Mouse (Mus musculus) bone marrow macrophage, adult 2 months (primary cell): ENCODE measurements at regions not wholly inside any gene's neighbourhood (a gene's known extent, or its start where the extent isn't known, plus 50 kb on each side); places are given as distances from the start of the nearest gene placed in this dataset.
"Not testable (repeated sequence)": the region's sequence is repeated elsewhere in the genome, so short reads cannot be mapped to it uniquely, and the experiment has no call there.

ENCODE experiments used
- CTCF ChIP-seq: IDR thresholded peaks from 2 replicates; pipeline ENCODE4 v1.5.1; 2012; ENCODE audit warnings: low read depth, mild to moderate bottlenecking, low read length, moderate library complexity
- POLR2A ChIP-seq: IDR thresholded peaks from 2 replicates; pipeline ENCODE4 v1.6.1; 2012; ENCODE audit warnings: mild to moderate bottlenecking, low read depth, low read length, borderline replicate concordance

DNA sequence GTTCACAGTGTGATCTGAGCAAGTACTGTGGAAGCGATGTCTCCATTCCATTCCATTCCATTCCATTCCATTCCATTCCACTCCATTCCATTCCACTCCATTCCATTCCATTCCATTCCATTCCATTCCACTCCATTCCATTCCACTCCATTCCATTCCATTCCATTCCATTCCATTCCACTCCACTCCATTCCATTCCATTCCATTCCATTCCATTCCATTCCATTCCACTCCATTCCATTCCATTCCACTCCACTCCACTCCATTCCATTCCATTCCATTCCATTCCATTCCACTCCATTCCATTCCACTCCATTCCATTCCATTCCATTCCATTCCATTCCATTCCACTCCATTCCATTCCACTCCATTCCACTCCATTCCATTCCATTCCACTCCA lies 368.0 kb upstream of the Arid1b start:
- TF ChIP-seq CTCF, POLR2A: not testable (repeated sequence)
